Mouse (Mus musculus) stomach, embryonic 15.5 days (tissue): ENCODE measurements around the gene Cd302. TPM values are rescaled to one million over a fixed set of nuclear protein-coding genes. Genes with fewer than 3 reads are reported as not detected.

Experiments
- ATAC-seq: fragments of 200-750 bp; cut with Nextera tagmentation; 2 replicates; pipeline ENCODE4 v1.8.0; 2017; ENCODE audit warnings: low read depth, moderate number of reproducible peaks, moderate TSS enrichment; ENCODE audit not compliant: insufficient read depth, low FRiP score
- H3K27ac ChIP-seq: fragments of 300-500 bp; sonication (generic); 2 replicates; pipeline ENCODE4 v1.5.1; 2015; ENCODE audit warnings: mild to moderate bottlenecking, inconsistent platforms
- H3K27me3 ChIP-seq: fragments of 300-500 bp; sonication (generic); replicated peaks from 2 replicates; pipeline ENCODE4 v1.6.1; 2015; ENCODE audit warnings: inconsistent platforms
- H3K36me3 ChIP-seq: fragments of 300-500 bp; sonication (generic); 2 replicates; pipeline ENCODE4 v1.6.1; 2015; ENCODE audit warnings: inconsistent platforms
- H3K4me1 ChIP-seq: fragments of 300-500 bp; sonication (generic); 2 replicates; pipeline ENCODE4 v1.6.1; 2015; ENCODE audit warnings: inconsistent platforms
- H3K4me2 ChIP-seq: fragments of 300-500 bp; sonication (generic); 2 replicates; pipeline ENCODE4 v1.6.1; 2015; ENCODE audit warnings: mild to moderate bottlenecking, inconsistent platforms
- H3K4me3 ChIP-seq: fragments of 300-500 bp; sonication (generic); replicated peaks from 2 replicates; pipeline ENCODE4 v1.5.1; 2015; ENCODE audit warnings: inconsistent platforms
- H3K9ac ChIP-seq: fragments of 300-500 bp; sonication (generic); 2 replicates; pipeline ENCODE4 v1.6.1; 2015; ENCODE audit warnings: inconsistent platforms
- H3K9me3 ChIP-seq: fragments of 300-500 bp; sonication (generic); 2 replicates; pipeline ENCODE4 v1.6.1; 2016; ENCODE audit warnings: inconsistent platforms
- WGBS: fragments of 180-500 bp; shearing (Covaris S2); methylation state at CpG from one replicate; pipeline ENCODE4 v1.1.7; 2015; 5-methylcytosine and 5-hydroxymethylcytosine counted together
- polyA plus RNA-seq: library from polyadenylated mRNA; unstranded; fragments of >200 nt; fragmentation: Nextera tagmentation; extraction: Ambion mirVana; gene quantifications from 2 replicates; pipeline ENCODE4 v1.2.1, GENCODE M21; 2015

Cd302 gene
- polyA plus RNA-seq, 1 experiment from 2014 or later = 39.6 TPM

DNA sequence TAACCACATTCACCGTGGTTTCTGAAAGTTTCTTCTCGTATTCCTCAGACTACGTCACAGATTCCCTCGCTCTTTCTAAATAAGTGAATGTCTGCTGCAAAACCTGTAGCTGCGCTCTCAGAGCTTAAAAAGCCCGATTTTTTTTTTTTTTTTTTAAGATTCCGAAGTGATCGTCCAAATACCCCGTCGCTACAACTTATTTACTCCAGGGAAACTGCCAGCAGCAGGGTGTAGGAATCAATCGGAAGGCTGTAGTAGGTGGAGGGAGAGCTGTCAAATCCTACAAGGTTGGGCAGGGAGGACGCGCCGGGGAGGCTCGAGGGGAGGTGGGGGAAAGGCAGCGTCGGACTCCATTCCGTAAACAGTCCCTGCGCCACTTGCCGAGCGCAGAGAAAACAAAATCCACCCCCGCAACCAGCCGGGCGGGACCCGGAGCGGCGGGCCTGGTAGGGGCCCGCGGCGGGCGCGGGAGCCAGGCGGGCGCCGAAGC, 75.1 kb downstream of the Cd302 start:
- ATAC-seq = peak; percentile 45; the same call in 1 of the 2 replicates
- Histone ChIP-seq H3K36me3 (no peaks in the 10 kb centered on the region), H3K9ac (peak overlapping the region; percentile 79), H3K4me3 (peak overlapping the region; percentile 73), H3K27me3 (no peaks in the 10 kb centered on the region), H3K4me2 (peak overlapping the region; percentile 57), H3K27ac (peak overlapping the region; percentile 79), H3K9me3 (no peaks in the 10 kb centered on the region), H3K4me1 (peaks cover 21% of the 10 kb centered on the region; the same call in 1 of the 2 replicates)
- WGBS = 0% methylated on average over 29 of the region's 35 CpGs

DNA sequence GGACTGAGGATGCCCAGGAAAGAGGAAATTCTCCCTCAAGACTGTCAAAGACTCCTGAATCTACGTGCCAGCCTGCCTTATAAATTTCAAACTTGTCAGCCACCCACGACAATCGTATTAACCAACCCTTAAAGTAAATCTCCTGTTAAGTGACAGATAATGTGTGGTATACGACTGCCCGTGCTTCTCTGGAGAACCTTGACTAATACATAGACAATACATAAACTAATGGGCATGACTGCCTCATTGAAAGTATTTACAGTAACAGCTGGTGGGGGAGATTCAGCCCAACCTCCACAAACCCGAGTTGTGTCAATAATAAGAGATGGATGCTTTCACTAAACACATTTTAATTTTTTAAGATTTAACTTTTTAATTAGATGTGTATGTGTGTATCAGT, 78.5 kb downstream of the Cd302 start:
- H3K4me3 ChIP-seq = no peak overlapping the region
- H3K27me3 ChIP-seq = no peaks in the 10 kb centered on the region
- H3K9ac ChIP-seq = no peak overlapping the region
- H3K27ac ChIP-seq = no peak overlapping the region
- no peak for ATAC-seq
- H3K9me3 ChIP-seq = no peaks in the 10 kb centered on the region
- 0 out of 2 replicates have a peak, but pooled peaks cover 9% of the 10 kb centered on the region for H3K4me1 ChIP-seq
- no peak overlapping the region for H3K4me2 ChIP-seq
- WGBS = 75% methylated on average over 6 of the region's 6 CpGs
- no peaks in the 10 kb centered on the region for H3K36me3 ChIP-seq

DNA sequence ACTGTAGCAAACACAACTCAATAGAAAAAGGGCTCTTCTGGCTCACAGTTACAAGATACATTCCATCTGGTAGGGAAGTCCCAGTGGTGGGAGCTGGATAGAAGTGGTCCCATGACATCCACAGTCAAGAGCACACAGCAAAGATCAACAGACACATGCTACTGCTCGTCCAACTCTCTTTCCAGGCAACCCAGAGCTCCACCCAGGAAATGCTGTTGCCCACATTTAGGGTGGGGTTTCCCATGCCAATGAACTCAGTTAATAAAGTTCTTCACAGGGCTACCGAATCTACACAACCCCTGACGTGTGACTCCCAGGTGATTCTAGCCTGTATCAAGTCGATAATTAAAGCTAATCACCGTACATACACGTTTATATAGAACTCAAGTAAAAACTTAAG, 80.1 kb downstream of the Cd302 start:
- ATAC-seq = no peak
- H3K27ac ChIP-seq = no peak overlapping the region

DNA sequence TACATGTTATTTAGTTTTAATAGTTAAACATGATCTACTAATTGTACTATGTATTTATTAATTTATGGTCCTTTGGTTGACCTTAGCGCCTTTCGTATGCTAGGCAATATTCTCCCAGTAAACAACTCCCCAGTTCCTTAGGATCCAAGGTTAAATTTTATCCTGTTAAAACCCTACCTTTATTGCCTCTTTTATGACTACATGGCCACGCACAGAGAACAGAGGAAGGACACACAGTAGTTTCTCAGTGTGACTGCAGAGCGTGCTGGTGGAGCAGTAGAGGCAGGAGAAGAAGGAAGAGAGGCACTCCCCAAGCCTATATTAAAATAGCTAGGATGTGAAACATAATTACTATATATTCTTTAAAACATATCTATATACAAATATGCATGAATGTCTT, 80.6 kb downstream of the Cd302 start:
- no peak overlapping the region for H3K27ac ChIP-seq
- H3K36me3 ChIP-seq = no peaks in the 10 kb centered on the region
- 0 out of 2 replicates have a peak, but pooled peaks cover 8% of the 10 kb centered on the region for H3K4me1 ChIP-seq
- H3K4me2 ChIP-seq = no peak overlapping the region
- H3K9ac ChIP-seq = no peak overlapping the region
- 90% methylated on average over 4 of the region's 4 CpGs for WGBS
- no peak for ATAC-seq
- no peaks in the 10 kb centered on the region for H3K9me3 ChIP-seq
- no peak overlapping the region for H3K4me3 ChIP-seq
- no peaks in the 10 kb centered on the region for H3K27me3 ChIP-seq

More for the DNA sequence above, 80.1 kb downstream of the Cd302 start:
- Histone ChIP-seq H3K27me3 (no peaks in the 10 kb centered on the region), H3K9ac (no peak overlapping the region), H3K4me1 (0 out of 2 replicates have a peak, but pooled peaks cover 8% of the 10 kb centered on the region), H3K36me3 (no peaks in the 10 kb centered on the region), H3K9me3 (no peaks in the 10 kb centered on the region), H3K4me2 (no peak overlapping the region), H3K4me3 (no peak overlapping the region)
- 81% methylated on average over 6 of the region's 6 CpGs for WGBS

DNA sequence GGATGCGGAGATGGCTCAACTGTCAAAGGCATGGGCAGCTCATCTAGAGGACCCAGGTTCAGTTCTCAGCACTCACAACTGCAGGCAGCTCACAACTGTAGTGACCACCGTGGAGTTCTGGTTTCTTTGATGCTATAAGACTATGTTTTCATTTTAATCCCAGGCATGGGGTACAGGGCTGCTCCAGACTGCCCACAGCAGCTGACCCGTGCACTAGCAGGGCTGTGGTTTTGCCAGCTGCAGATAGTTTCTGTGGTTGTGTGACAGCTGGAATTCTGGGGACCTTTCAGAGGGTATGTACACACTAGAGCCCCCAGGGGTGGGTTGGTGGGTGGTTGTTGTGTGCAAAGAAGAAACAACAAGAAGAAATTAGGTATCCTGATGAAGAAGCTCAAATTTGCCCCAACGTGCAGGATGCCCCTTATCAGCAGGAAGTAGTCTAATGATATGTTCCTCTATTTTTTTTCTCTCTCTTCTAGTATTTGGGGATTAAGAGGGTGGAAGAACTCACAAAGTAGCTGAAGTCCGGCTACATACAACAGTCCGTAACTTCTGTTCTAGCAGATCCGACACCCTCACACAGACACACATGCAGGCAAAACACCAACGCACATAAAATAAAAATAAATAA, 81.3 kb downstream of the Cd302 start:
- Histone ChIP-seq H3K4me3 (no peak overlapping the region), H3K4me2 (no peak overlapping the region), H3K9me3 (no peaks in the 10 kb centered on the region), H3K27me3 (no peaks in the 10 kb centered on the region), H3K36me3 (no peaks in the 10 kb centered on the region), H3K27ac (no peak overlapping the region), H3K4me1 (0 out of 2 replicates have a peak, but pooled peaks cover 4% of the 10 kb centered on the region), H3K9ac (no peak overlapping the region)
- 82% methylated on average over 8 of the region's 8 CpGs for WGBS
- ATAC-seq = no peak

Other genes with a start within 250 kb of the Cd302 start
- 47.8 and 53.6 TPM in 2 replicates for gene Baz2b, start 74.6 kb downstream of the Cd302 start, polyA plus RNA-seq
- 66.4 and 71.0 TPM in 2 replicates for gene March7, start 74.6 kb downstream of the Cd302 start, polyA plus RNA-seq
- gene Ly75, start 98.8 kb upstream of the Cd302 start, polyA plus RNA-seq = 1.1 TPM in 2 replicates